Mouse (Mus musculus) midbrain, embryonic 16.5 days (tissue): ENCODE measurements around the gene Lpar1. TPM values are rescaled to one million over a fixed set of nuclear protein-coding genes. Genes with fewer than 3 reads are reported as not detected.

ENCODE experiments used
- ATAC-seq: fragments of 200-750 bp; cut with Nextera tagmentation; 2 replicates; pipeline ENCODE4 v1.8.0; 2017; ENCODE audit warnings: moderate TSS enrichment
- H3K27ac ChIP-seq: fragments of 300-500 bp; sonication (generic); 2 replicates; pipeline ENCODE4 v1.5.1; 2014; ENCODE audit warnings: mild to moderate bottlenecking, low read length, mixed read lengths
- H3K27me3 ChIP-seq: fragments of 300-500 bp; sonication (generic); 2 replicates; pipeline ENCODE4 v1.6.1; 2014; ENCODE audit warnings: low read depth, low read length, mixed read lengths; ENCODE audit not compliant: control insufficient read depth, insufficient read depth
- H3K36me3 ChIP-seq: fragments of 300-500 bp; sonication (generic); 2 replicates; pipeline ENCODE4 v1.6.1; 2014; ENCODE audit warnings: mild to moderate bottlenecking, low read length, moderate library complexity, mixed read lengths; ENCODE audit not compliant: control insufficient read depth, insufficient read depth
- H3K4me1 ChIP-seq: fragments of 300-500 bp; sonication (generic); 2 replicates; pipeline ENCODE4 v1.6.1; 2014; ENCODE audit warnings: mild to moderate bottlenecking, low read length, mixed read lengths; ENCODE audit not compliant: control insufficient read depth, insufficient read depth
- H3K4me2 ChIP-seq: fragments of 300-500 bp; sonication (generic); 2 replicates; pipeline ENCODE4 v1.6.1; 2014; ENCODE audit warnings: mild to moderate bottlenecking, low read length, mixed read lengths
- H3K4me3 ChIP-seq: fragments of 300-500 bp; sonication (generic); 2 replicates; pipeline ENCODE4 v1.5.1; 2014; ENCODE audit warnings: low read depth, mild to moderate bottlenecking, low read length, moderate library complexity, mixed read lengths
- H3K9ac ChIP-seq: fragments of 300-500 bp; sonication (generic); 2 replicates; pipeline ENCODE4 v1.6.1; 2014; ENCODE audit warnings: low read depth, low read length, mixed read lengths
- H3K9me3 ChIP-seq: fragments of 300-500 bp; sonication (generic); replicated peaks from 2 replicates; pipeline ENCODE4 v1.6.1; 2014; ENCODE audit warnings: mild to moderate bottlenecking, low read length, mixed read lengths; ENCODE audit not compliant: control insufficient read depth, poor library complexity, severe bottlenecking
- WGBS: fragments of 180-500 bp; shearing (Covaris S2); extraction: QIAGEN DNeasy Blood & Tissue Kit; methylation state at CpG from one replicate; pipeline ENCODE4 v1.1.7; 2014; 5-methylcytosine and 5-hydroxymethylcytosine counted together
- polyA plus RNA-seq: library from polyadenylated mRNA; unstranded; fragments of >200 nt; fragmentation: Nextera tagmentation; extraction: Ambion mirVana; gene quantifications from 2 replicates; pipeline ENCODE4 v1.2.1, GENCODE M21; 2015

Gene Lpar1
- polyA plus RNA-seq, 1 experiment from 2014 or later, result 23.8 TPM

DNA sequence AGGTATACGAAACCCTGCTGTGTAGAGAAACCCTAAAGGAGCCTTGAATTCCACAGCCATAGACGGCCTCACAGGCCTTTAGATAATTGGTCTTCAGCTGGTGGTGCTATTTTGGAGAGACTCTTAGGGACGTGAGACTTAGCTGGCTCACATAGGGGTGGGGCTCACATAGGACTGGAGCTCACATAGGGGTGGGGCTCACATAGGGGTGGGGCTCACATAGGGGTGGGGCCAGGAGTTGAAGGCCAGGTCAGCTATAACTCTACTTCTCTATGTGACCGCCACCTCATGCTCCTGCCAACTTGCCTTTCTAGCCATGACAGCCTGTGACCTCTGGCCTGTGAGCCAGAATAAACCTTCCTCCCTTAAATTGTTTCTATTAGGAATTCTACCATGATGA lies 63.3 kb downstream of the Lpar1 start:
- Histone ChIP-seq H3K9ac (no peak overlapping the region), H3K9me3 (no peaks in the 10 kb centered on the region), H3K36me3 (no peaks in the 10 kb centered on the region), H3K4me3 (no peak overlapping the region), H3K27ac (no peak overlapping the region), H3K4me2 (no peak overlapping the region), H3K4me1 (no peaks in the 10 kb centered on the region), H3K27me3 (no peaks in the 10 kb centered on the region)
- ATAC-seq, result no peak
- 86% methylated on average over 4 of the region's 4 CpGs for WGBS

DNA sequence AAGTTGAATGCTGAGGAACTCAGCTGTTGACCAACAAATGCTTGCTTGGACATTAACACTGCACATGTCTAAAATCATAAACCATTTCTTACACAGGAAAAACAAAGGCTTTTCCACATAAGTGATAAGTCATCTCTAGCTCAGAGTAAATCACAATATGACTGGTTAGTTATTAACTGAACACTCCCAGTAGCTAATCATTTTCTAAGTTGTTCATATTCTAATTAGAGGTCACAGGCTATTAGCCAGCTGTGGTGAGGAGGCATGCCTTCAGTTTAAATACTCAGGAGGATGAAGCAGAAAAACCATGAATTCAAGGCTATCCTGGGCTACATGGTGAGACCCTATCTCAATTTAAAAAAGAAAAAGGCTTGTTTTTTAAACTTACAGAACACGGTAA lies 75.1 kb downstream of the Lpar1 start:
- no peak for ATAC-seq
- no peak overlapping the region for H3K4me2 ChIP-seq
- 100% methylated on average over 1 of the region's 1 CpGs for WGBS
- H3K27me3 ChIP-seq, result no peaks in the 10 kb centered on the region
- no peaks in the 10 kb centered on the region for H3K4me1 ChIP-seq
- no peaks in the 10 kb centered on the region for H3K9me3 ChIP-seq
- H3K36me3 ChIP-seq, result no peaks in the 10 kb centered on the region
- H3K27ac ChIP-seq, result no peak overlapping the region
- H3K4me3 ChIP-seq, result no peak overlapping the region
- H3K9ac ChIP-seq, result no peak overlapping the region

DNA sequence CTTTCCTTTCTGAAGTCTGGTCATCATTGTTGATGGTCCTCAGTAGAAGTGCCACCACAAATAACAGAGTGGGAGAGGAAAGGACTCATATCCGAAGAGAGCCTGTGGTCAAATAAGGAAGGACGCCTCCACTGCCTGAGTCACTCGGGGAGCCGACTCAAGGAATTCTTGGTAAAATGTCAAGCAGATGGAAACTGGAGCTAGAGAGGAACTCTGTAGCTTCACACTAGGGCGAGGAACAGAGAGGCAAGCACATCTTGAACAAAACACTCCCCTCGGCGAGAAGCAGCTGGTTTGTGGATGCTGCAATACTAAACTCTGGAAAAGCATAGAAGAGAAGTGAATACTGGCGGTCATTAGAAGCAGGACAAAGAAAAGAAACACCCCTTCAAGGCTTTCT lies 76.0 kb downstream of the Lpar1 start:
- no peak for ATAC-seq
- H3K4me2 ChIP-seq, result no peak overlapping the region
- WGBS, result 91% methylated on average over 8 of the region's 8 CpGs
- H3K27ac ChIP-seq, result no peak overlapping the region
- no peak overlapping the region for H3K4me3 ChIP-seq
- H3K36me3 ChIP-seq, result no peaks in the 10 kb centered on the region
- no peak overlapping the region for H3K9ac ChIP-seq
- H3K27me3 ChIP-seq, result no peaks in the 10 kb centered on the region
- no peaks in the 10 kb centered on the region for H3K4me1 ChIP-seq
- no peaks in the 10 kb centered on the region for H3K9me3 ChIP-seq

DNA sequence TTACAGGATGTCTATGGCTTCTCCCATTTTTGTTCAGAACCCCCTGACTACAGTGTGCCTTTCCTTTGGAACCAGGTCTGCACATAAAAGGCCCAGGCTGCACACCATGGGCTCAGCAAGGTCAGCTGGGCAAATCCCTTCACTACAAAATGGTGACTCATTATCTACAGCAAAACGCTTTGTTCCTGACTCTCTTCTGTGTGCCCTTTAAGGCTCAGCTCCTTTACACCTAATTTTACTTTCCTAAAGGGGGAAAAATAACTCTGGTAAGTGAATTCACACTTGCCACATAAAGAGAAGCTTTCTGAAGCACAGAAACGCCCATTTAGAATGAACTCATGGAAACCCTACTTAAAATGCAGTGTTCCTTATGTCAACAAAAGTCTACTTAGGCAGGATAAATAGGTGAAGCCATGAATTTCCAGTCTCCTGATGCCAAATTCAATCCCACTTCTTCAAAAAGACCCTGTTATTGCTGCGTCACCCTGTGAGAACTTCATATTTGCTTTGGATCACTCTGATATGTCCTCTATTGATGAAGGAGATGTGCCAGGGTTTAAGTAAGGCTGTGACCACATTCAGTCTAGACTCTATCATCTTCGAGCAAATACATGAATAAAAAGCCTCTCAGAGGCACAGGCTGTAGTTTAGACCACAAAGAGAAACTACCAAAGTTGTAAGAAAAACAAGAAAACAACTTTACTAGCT lies 82.3 kb downstream of the Lpar1 start:
- Histone ChIP-seq H3K27me3 (no peaks in the 10 kb centered on the region), H3K4me2 (no peak overlapping the region), H3K9me3 (no peaks in the 10 kb centered on the region), H3K4me3 (no peak overlapping the region), H3K4me1 (no peaks in the 10 kb centered on the region), H3K9ac (no peak overlapping the region), H3K27ac (no peak overlapping the region), H3K36me3 (no peaks in the 10 kb centered on the region)
- no peak for ATAC-seq
- 60% methylated on average over 4 of the region's 4 CpGs for WGBS

DNA sequence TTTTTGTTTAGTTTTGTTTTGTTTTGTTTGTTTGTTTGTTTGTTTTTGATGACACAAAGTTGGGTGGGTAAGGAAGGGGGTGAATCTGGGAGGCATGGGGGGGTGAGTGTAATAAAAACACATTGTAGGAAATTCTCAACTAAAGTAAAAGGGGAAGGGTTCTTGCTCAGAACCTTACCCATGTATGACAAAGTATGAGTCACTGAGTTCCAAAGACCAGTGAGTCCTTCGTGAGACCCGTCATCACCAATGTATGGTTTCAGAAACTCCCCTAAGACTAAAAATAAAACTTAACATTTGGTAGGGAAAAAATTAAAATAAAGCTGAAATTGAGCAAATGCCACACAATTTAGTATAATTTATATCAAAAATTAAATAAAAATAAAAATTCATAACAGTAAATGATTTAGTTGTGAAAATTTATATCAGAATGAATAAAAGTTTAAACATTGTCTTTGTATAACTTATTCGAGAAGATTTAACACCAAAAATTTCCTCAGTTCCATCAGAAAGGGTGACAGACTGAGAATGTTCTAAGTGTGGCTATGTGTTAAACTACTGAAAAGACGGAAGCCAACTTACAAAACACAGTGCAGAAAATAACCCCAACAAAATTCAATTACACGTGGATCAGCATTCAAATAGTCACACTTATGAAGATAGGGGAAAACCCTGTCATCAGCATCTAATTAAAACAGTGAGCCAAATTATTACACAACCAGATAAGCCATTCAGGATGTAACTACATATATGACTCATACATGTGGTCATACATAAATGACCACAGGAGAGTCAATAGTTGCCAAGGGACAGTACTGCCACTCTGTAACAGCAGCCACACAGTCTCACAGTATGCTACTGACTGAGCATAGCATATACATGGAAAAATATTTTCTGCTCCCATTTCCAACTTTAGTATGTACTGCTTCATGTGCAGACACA lies 83.8 kb downstream of the Lpar1 start:
- WGBS, result 93% methylated on average over 5 of the region's 5 CpGs
- H3K9ac ChIP-seq, result no peak overlapping the region
- no peaks in the 10 kb centered on the region for H3K27me3 ChIP-seq

DNA sequence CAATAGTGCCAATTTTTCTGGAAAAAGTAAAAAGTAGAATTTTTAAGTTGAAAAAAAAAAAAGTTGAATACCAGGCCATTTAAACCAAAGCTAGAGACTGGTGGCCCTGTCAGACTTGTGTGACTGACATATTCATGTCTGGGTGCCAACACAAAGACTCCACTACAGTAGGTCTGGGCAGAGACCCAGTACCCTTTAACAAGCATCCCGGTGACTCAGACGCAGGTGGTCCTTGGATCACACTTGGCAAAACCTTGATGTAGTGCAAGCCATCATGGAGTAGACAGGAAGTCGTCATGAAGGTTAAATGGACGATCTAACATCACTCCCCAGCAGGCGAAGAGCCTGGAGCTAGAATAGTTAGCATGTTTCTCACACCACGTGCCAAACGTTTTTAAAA lies 84.7 kb downstream of the Lpar1 start:
- ATAC-seq, result no peak
- 92% methylated on average over 7 of the region's 7 CpGs for WGBS

More for the DNA sequence above, 83.8 kb downstream of the Lpar1 start:
- H3K36me3 ChIP-seq, result no peaks in the 10 kb centered on the region
- H3K27ac ChIP-seq, result no peak overlapping the region
- H3K4me3 ChIP-seq, result no peak overlapping the region
- H3K4me1 ChIP-seq, result no peaks in the 10 kb centered on the region
- H3K9me3 ChIP-seq, result no peaks in the 10 kb centered on the region
- ATAC-seq, result no peak
- H3K4me2 ChIP-seq, result no peak overlapping the region

DNA sequence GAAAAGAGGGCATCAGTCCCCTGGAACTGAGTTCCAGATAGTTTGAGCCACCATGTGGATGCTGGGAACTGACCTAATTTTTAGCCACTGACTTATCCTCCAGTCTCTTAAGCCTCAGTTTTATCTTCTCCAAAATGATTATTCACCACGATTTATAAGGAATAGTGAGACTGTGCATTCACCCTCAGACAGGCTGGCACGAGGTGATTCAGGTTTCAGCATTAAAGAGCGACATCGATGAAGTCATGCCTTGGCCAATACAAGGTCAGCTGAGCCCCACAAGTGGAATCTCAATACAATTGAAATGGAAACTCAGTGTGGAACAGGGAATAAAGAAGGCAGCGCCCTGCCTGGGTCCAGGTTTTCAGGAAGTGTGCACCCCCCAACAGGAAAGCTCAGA lies 88.1 kb downstream of the Lpar1 start:
- no peaks in the 10 kb centered on the region for H3K27me3 ChIP-seq
- H3K4me2 ChIP-seq, result no peak overlapping the region
- ATAC-seq, result no peak
- H3K36me3 ChIP-seq, result no peaks in the 10 kb centered on the region
- H3K9me3 ChIP-seq, result no peaks in the 10 kb centered on the region
- H3K27ac ChIP-seq, result no peak overlapping the region
- H3K9ac ChIP-seq, result no peak overlapping the region
- H3K4me1 ChIP-seq, result no peaks in the 10 kb centered on the region
- 90% methylated on average over 5 of the region's 5 CpGs for WGBS
- no peak overlapping the region for H3K4me3 ChIP-seq

More for the DNA sequence above, 84.7 kb downstream of the Lpar1 start:
- no peak overlapping the region for H3K4me3 ChIP-seq
- no peak overlapping the region for H3K9ac ChIP-seq
- no peaks in the 10 kb centered on the region for H3K4me1 ChIP-seq
- H3K27me3 ChIP-seq, result no peaks in the 10 kb centered on the region
- H3K4me2 ChIP-seq, result no peak overlapping the region
- H3K36me3 ChIP-seq, result no peaks in the 10 kb centered on the region
- no peaks in the 10 kb centered on the region for H3K9me3 ChIP-seq
- no peak overlapping the region for H3K27ac ChIP-seq

DNA sequence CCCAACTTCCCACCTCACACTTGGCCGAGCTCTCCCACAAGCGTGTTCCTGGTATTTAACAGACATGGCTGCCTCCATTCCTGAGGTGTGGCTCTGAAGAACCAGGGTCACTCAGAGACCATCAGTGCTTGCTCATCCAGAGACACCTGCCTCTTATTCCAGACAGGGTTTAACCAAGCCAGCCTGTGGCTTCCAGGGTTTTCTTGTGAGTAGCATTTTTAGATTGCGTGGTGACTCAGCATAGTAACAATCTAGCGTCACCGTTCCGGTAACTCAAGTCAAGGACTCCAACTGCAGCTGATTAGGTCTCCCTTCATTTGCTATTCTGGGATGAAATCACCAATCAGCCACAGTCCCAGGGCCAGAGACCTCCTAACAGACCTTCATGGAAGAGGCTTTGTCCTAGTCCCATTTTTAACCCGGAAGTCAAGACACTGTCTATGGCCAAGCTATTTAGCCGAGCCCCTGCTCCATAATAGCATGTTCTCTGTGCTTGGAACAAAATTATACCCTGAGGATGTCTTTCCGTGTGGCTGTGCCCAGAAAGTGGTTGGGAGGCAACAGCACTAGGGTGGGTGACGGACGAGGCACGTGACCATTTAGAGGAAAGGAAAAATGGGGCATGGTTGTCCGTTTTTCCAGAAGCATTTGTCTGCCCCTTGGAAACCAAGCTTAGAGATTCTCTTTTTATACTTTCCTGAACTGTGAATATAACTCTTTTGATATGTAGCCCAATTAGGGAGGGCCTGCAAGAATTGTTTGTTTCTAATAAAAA lies 89.1 kb downstream of the Lpar1 start:
- no peaks in the 10 kb centered on the region for H3K27me3 ChIP-seq
- no peak for ATAC-seq
- H3K4me1 ChIP-seq, result no peaks in the 10 kb centered on the region
- H3K9me3 ChIP-seq, result no peaks in the 10 kb centered on the region
- H3K9ac ChIP-seq, result no peak overlapping the region
- no peak overlapping the region for H3K4me2 ChIP-seq
- 95% methylated on average over 13 of the region's 13 CpGs for WGBS
- H3K27ac ChIP-seq, result no peak overlapping the region
- no peak overlapping the region for H3K4me3 ChIP-seq
- no peaks in the 10 kb centered on the region for H3K36me3 ChIP-seq
